19 mouse cellular contexts compared by ENCODE assay signal in genomic region chr13:3862922-3863580, GRCm38 (mm10). TPM values are rescaled to one million over a fixed set of nuclear protein-coding genes. Genes with fewer than 3 reads are reported as not detected.
A peak's percentile ranks its signal among the peaks of the same experiment; 100 is the strongest.
DNase-seq lines count a peak whose midpoint lies in the region; ATAC-seq and TF ChIP-seq lines count a peak whose summit lies in the region.
"Had no signal": no experiment of that assay in that cellular context is flagged by ENCODE, and none has a peak within 500 bp of the region (broad histone marks: within the 10 kb centered on the region; RNA-seq: fewer than 3 reads in every experiment).

No protein-coding gene starts in this region.

- peak; percentile 79 for DNase-seq in heart, adult 11 months
- no peak for DNase-seq in heart, postnatal 14 days
- peak; percentile 25 to 36 for DNase-seq in layer of hippocampus, postnatal 36 days
- peak; percentile 35 for DNase-seq in liver, postnatal 0 days
- no peak for DNase-seq in lung, postnatal 36 days
- no peak for DNase-seq in thymus, postnatal 36 days
- DNase-seq: cerebellum, postnatal 25 days; forebrain, postnatal 0 days; kidney, adult 8-10 months had no signal

- no peak overlapping the region for H3K4me3 ChIP-seq in bone marrow, adult 2 months (replicated peaks; ENCODE audit: control insufficient read depth, low read depth, low read length)
- no peak overlapping the region for H3K4me3 ChIP-seq in liver, postnatal 0 days (ENCODE audit: low read depth, low read length)
- no peak overlapping the region for H3K4me3 ChIP-seq in intestine, postnatal 0 days (ENCODE audit: low read depth, low read length)
- H3K4me3 ChIP-seq: embryonic facial prominence, embryonic 15.5 days; heart, embryonic 10.5 days; left cerebral cortex, adult 2 months; midbrain, embryonic 12.5 days had no signal

- 0 out of 2 replicates have a peak overlapping the region, but pooled peaks have one; percentile 28 for H3K27ac ChIP-seq in bone marrow, adult 2 months (ENCODE audit: control insufficient read depth, insufficient read depth, low read depth, low read length, poor library complexity)
- peak overlapping the region; percentile 34; the same call in 1 of the 2 replicates for H3K27ac ChIP-seq in liver, postnatal 0 days (ENCODE audit: low read depth)
- no peak overlapping the region for H3K27ac ChIP-seq in intestine, postnatal 0 days (ENCODE audit: low read depth, low read length)
- H3K27ac ChIP-seq: embryonic facial prominence, embryonic 15.5 days; heart, embryonic 10.5 days; left cerebral cortex, adult 2 months; midbrain, embryonic 12.5 days had no signal

- no peak for TF ChIP-seq POLR2A in bone marrow, adult 2 months (IDR thresholded peaks at IDR 0.05; ENCODE audit: borderline replicate concordance, control insufficient read depth, low read depth, low read length)

- H3K9ac ChIP-seq in liver, postnatal 0 days (replicated peaks): no peak overlapping the region; the same call in 1 of the 2 replicates
- no peak overlapping the region for H3K9ac ChIP-seq in intestine, postnatal 0 days (ENCODE audit: low read depth, low read length)
- H3K9ac ChIP-seq: embryonic facial prominence, embryonic 15.5 days; forebrain, postnatal 0 days; midbrain, embryonic 12.5 days had no signal

- 75% methylated on average over 10 of the region's 10 CpGs for WGBS in bone marrow, adult 2 months
- WGBS in liver, postnatal 0 days (ENCODE audit: insufficient replicate concordance): 77% methylated on average over 10 of the region's 10 CpGs
- 81% methylated on average over 10 of the region's 10 CpGs for WGBS in intestine, postnatal 0 days

- peak overlapping the region; percentile 51 for H3K4me2 ChIP-seq in liver, postnatal 0 days (ENCODE audit: low read depth, low read length)
- H3K4me2 ChIP-seq in intestine, postnatal 0 days (replicated peaks; ENCODE audit: low read depth): no peak overlapping the region
- H3K4me2 ChIP-seq: embryonic facial prominence, embryonic 15.5 days; midbrain, embryonic 12.5 days had no signal

- H3K27me3 ChIP-seq in liver, postnatal 0 days (ENCODE audit: insufficient read depth, low read length): no peaks in the 10 kb centered on the region
- no peaks in the 10 kb centered on the region for H3K27me3 ChIP-seq in intestine, postnatal 0 days (replicated peaks; ENCODE audit: control insufficient read depth, insufficient read depth, low read length)
- H3K27me3 ChIP-seq: embryonic facial prominence, embryonic 15.5 days; midbrain, embryonic 12.5 days had no signal

- peak; percentile 65 for ATAC-seq in liver, postnatal 0 days
- no peak for ATAC-seq in intestine, postnatal 0 days
- ATAC-seq: forebrain, postnatal 0 days had no signal

- intact Hi-C loops in heart, postnatal 14 days (cut with DNase I): no loop called here

- peaks cover 10% of the 10 kb centered on the region for H3K4me1 ChIP-seq in bone marrow, adult 2 months (ENCODE audit: control insufficient read depth, insufficient read depth, low read length)
- peaks cover 49% of the 10 kb centered on the region for H3K4me1 ChIP-seq in liver, postnatal 0 days (ENCODE audit: insufficient read depth)
- no peaks in the 10 kb centered on the region for H3K4me1 ChIP-seq in intestine, postnatal 0 days (replicated peaks; ENCODE audit: control insufficient read depth, insufficient read depth, low read length)
- H3K4me1 ChIP-seq: midbrain, embryonic 12.5 days had no signal

- no peak for TF ChIP-seq CTCF in bone marrow, adult 2 months (IDR thresholded peaks at IDR 0.05; ENCODE audit: control insufficient read depth, insufficient read depth, low read length)
- 0 out of 2 replicates have a peak, but pooled peaks have one; percentile 4 for TF ChIP-seq CTCF in liver, postnatal 0 days (IDR thresholded peaks at IDR 0.05; ENCODE audit: low read depth)
- no peak for TF ChIP-seq CTCF in intestine, postnatal 0 days (IDR thresholded peaks at IDR 0.05; ENCODE audit: low read depth)

- no peaks in the 10 kb centered on the region for H3K36me3 ChIP-seq in liver, postnatal 0 days (replicated peaks; ENCODE audit: insufficient read depth, low read length)
- H3K36me3 ChIP-seq in intestine, postnatal 0 days (ENCODE audit: control insufficient read depth, insufficient read depth): no peaks in the 10 kb centered on the region
- H3K36me3 ChIP-seq: embryonic facial prominence, embryonic 15.5 days; heart, embryonic 10.5 days; midbrain, embryonic 12.5 days had no signal

- H3K9me3 ChIP-seq in liver, postnatal 0 days (ENCODE audit: low read length): no peaks in the 10 kb centered on the region
- no peaks in the 10 kb centered on the region for H3K9me3 ChIP-seq in intestine, postnatal 0 days (ENCODE audit: control insufficient read depth)
- H3K9me3 ChIP-seq: embryonic facial prominence, embryonic 15.5 days; heart, embryonic 10.5 days; midbrain, embryonic 12.5 days had no signal

- 0 out of 2 replicates have a peak, but pooled peaks have one; percentile 10 for TF ChIP-seq EP300 in liver, postnatal 0 days (IDR thresholded peaks at IDR 0.05; ENCODE audit: low read depth)

RNA-seq across cellular contexts. Expression of gene Calm5, which starts 9.1 kb away (rescaled TPM):
- not detected for total RNA-seq in heart, postnatal 14 days (2021)
- not detected in 2 replicates for polyA plus RNA-seq in bone marrow, adult 2 months (2011; ENCODE audit: insufficient read depth, insufficient read length, low replicate concordance, missing spikeins)
- total RNA-seq in layer of hippocampus, postnatal 36 days (2021): not detected
- not detected in 2 replicates for polyA plus RNA-seq in liver, postnatal 0 days (2015; fragmentation: Nextera tagmentation; extraction: Ambion mirVana)
- polyA plus RNA-seq in intestine, postnatal 0 days (2015; fragmentation: Nextera tagmentation; extraction: Ambion mirVana): not detected in 2 replicates
- total RNA-seq: ES-E14; forebrain, postnatal 0 days; left cerebral cortex, adult 2 months had no signal
- polyA plus RNA-seq: brain, embryonic 14.5 days; forebrain, postnatal 0 days; heart, embryonic 10.5 days; hindbrain, embryonic 11.5 days; lung, embryonic 16.5 days; midbrain, embryonic 12.5 days had no signal

RNA-seq across cellular contexts. Expression of gene Calm4, which starts 25.5 kb away (rescaled TPM):
- not detected for total RNA-seq in heart, postnatal 14 days (2021)
- polyA plus RNA-seq in bone marrow, adult 2 months (2011; ENCODE audit: insufficient read depth, insufficient read length, low replicate concordance, missing spikeins): not detected in 2 replicates
- not detected for total RNA-seq in layer of hippocampus, postnatal 36 days (2021)
- not detected in 2 replicates for polyA plus RNA-seq in liver, postnatal 0 days (2015; fragmentation: Nextera tagmentation; extraction: Ambion mirVana)
- polyA plus RNA-seq in intestine, postnatal 0 days (2015; fragmentation: Nextera tagmentation; extraction: Ambion mirVana): not detected in 2 replicates
- total RNA-seq: ES-E14; forebrain, postnatal 0 days; left cerebral cortex, adult 2 months had no signal
- polyA plus RNA-seq: forebrain, postnatal 0 days; heart, embryonic 10.5 days; hindbrain, embryonic 11.5 days; lung, embryonic 16.5 days; midbrain, embryonic 12.5 days had no signal

RNA-seq across cellular contexts. Expression of gene Net1, which starts 55.0 kb away (rescaled TPM):
- 10 to 100 TPM; 28.2 to 29.4 TPM for total RNA-seq in heart, postnatal 14 days (2021)
- 65.0 and 81.1 TPM in 2 replicates for polyA plus RNA-seq in bone marrow, adult 2 months (2011; ENCODE audit: insufficient read depth, insufficient read length, low replicate concordance, missing spikeins)
- total RNA-seq in layer of hippocampus, postnatal 36 days (2021): 10 to 100 TPM; 40.3 to 46.1 TPM
- 44.9 and 46.5 TPM in 2 replicates for polyA plus RNA-seq in liver, postnatal 0 days (2015; fragmentation: Nextera tagmentation; extraction: Ambion mirVana)
- polyA plus RNA-seq in intestine, postnatal 0 days (2015; fragmentation: Nextera tagmentation; extraction: Ambion mirVana): 106 and 109 TPM in 2 replicates

RNA-seq across cellular contexts. Expression of gene Tubal3, which starts 55.0 kb away (rescaled TPM):
- total RNA-seq in heart, postnatal 14 days (2021): not detected
- polyA plus RNA-seq in bone marrow, adult 2 months (2011; ENCODE audit: insufficient read depth, insufficient read length, low replicate concordance, missing spikeins): not detected in 2 replicates
- total RNA-seq in layer of hippocampus, postnatal 36 days (2021): not detected
- polyA plus RNA-seq in liver, postnatal 0 days (2015; fragmentation: Nextera tagmentation; extraction: Ambion mirVana): 0.08 TPM in 1 of 2 replicates, not detected in the other
- 44.1 and 58.4 TPM in 2 replicates for polyA plus RNA-seq in intestine, postnatal 0 days (2015; fragmentation: Nextera tagmentation; extraction: Ambion mirVana)
- total RNA-seq: ES-E14; forebrain, postnatal 0 days; left cerebral cortex, adult 2 months had no signal
- polyA plus RNA-seq: brain, embryonic 14.5 days; embryonic facial prominence, embryonic 15.5 days; heart, embryonic 10.5 days; hindbrain, embryonic 11.5 days; lung, embryonic 16.5 days; midbrain, embryonic 12.5 days had no signal

RNA-seq across cellular contexts. Expression of gene Calml3, which starts 58.9 kb away (rescaled TPM):
- total RNA-seq in heart, postnatal 14 days (2021): under 1 TPM; 0.26 to 0.29 TPM
- polyA plus RNA-seq in bone marrow, adult 2 months (2011; ENCODE audit: insufficient read depth, insufficient read length, low replicate concordance, missing spikeins): 1.6 TPM in 1 of 2 replicates, not detected in the other
- not detected for total RNA-seq in layer of hippocampus, postnatal 36 days (2021)
- polyA plus RNA-seq in liver, postnatal 0 days (2015; fragmentation: Nextera tagmentation; extraction: Ambion mirVana): not detected in 2 replicates
- polyA plus RNA-seq in intestine, postnatal 0 days (2015; fragmentation: Nextera tagmentation; extraction: Ambion mirVana): not detected in 2 replicates
- total RNA-seq: ES-E14; forebrain, postnatal 0 days; left cerebral cortex, adult 2 months had no signal
- polyA plus RNA-seq: forebrain, postnatal 0 days; heart, embryonic 10.5 days; hindbrain, embryonic 11.5 days; midbrain, embryonic 12.5 days had no signal

Comparison
In these comparisons a context has a peak if more than half of its experiments do, and no peak if none do; other contexts are left out.
1. DNase-seq: peak in heart, adult 11 months (single experiment), layer of hippocampus, postnatal 36 days (2 of 2) and liver, postnatal 0 days (single experiment); none in heart, postnatal 14 days (0 of 2), lung, postnatal 36 days (single experiment) and thymus, postnatal 36 days (0 of 2).